Mouse (Mus musculus): Measurements from ENCODE around the gene Nos1.
"Not testable (repeated sequence)": the region's sequence is repeated elsewhere in the genome, so short reads cannot be mapped to it uniquely, and the experiment has no call there.

Nos1 gene

DNA sequence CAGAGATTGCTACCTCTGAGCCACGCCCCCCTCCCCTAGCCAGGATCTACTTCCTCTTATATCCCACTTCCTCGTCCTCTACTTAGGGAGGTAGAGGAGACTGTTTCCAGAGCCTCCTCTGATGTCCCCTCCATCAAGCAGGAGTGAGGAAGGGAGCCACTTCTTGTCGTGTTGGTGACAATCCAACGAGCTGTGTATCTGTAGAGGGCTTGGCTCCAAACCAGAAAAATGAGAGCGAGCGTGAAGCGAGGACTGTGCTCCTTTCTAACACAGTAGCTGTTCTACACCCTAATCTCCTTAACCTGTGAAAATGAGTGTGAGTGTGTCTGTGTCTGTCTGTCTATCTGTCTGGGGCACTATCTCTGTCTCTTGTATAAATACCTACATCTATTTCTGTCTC, 58.7 kb downstream of the Nos1 start:
- in situ Hi-C loops (cut with MseI, MboI), result loop anchor here (5.0 to 25.0 kb wide), 5 partner anchors 88 to 335 kb away; no protein-coding TSS in a partner anchor

DNA sequence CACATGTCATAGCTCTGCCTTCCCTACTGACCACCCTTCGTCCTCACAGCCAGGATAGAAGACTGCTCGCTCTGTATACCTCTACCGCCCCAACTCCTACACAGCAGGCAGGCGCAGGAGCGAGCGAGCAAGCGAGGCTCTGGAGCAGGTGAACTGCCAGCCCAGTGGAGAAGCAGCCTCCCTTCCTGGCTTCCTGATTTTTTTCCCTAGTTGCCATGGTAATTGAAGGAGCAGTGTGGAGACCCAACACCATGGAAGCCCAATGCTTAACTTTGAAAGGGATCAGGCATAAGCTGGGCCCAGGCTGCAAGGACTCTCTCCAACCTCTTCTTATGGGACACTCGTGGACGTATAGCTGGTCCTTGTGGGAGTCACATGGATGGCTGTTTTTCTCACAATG, 59.4 kb downstream of the Nos1 start:
- in situ Hi-C loops (cut with MseI, MboI), result loop anchor here in 1 of 2 experiments (25.0 kb wide), 1 partner anchor 228 kb away; no protein-coding TSS in a partner anchor

- in situ Hi-C loops (cut with MseI, MboI), result loop anchor here in 1 of 2 experiments (25.0 kb wide), 1 partner anchor 229 kb away; no protein-coding TSS in a partner anchor
These were observed 60.2 kb downstream of the Nos1 start for GRCm38 (mm10) chr5:117840988-117841387.

DNA sequence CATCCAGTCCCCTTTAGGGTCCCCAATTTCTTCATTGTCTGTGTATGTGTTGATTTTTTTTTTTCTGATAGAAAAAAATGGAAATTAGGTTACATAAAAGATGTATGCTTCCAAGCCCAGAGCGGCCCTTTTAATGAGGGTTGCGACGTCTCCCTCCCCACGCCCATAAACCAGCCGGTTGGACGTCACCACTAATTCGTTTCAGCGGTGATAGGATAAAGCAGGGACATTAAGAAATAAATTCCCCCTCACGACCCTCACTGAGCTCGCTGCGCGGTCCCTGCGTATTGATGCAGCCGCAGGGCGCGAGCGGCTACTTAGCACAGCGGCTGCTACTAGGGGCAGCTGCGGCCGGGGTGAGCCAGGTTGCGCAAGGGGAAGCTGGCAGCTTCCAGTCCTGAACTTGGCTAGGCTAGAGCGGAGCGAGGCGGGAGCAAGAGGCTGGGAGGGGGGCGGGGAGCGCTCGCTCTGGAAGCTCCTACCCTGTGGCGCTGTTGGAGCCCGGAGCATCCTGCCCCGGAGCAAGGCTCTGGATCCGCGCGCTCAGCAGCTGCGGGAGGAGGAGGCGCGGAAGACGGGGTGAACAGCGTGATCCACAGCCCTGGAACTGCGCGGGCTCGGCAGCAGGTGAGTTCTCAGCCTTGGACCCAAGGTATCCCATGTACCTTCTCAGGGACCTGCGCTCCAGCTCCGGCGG, 61.0 kb downstream of the Nos1 start:
- in situ Hi-C loops (cut with MseI, MboI), result loop anchor here in 1 of 2 experiments (25.0 kb wide), 1 partner anchor 229 kb away; no protein-coding TSS in a partner anchor

GRCm38 (mm10) chr5:117842699-117843098, 61.9 kb downstream of the Nos1 start:
- in situ Hi-C loops (cut with MseI, MboI), result loop anchor here in 1 of 2 experiments (25.0 kb wide), 1 partner anchor 230 kb away; no protein-coding TSS in a partner anchor

GRCm38 (mm10) chr5:117844611-117845010, 63.8 kb downstream of the Nos1 start:
- in situ Hi-C loops (cut with MseI, MboI), result loop anchor here (5.0 to 25.0 kb wide), 2 partner anchors 88 to 232 kb away; no protein-coding TSS in a partner anchor

GRCm38 (mm10) chr5:117850474-117850873, 69.6 kb downstream of the Nos1 start:
- in situ Hi-C loops (cut with MseI, MboI), result no loop called here

DNA sequence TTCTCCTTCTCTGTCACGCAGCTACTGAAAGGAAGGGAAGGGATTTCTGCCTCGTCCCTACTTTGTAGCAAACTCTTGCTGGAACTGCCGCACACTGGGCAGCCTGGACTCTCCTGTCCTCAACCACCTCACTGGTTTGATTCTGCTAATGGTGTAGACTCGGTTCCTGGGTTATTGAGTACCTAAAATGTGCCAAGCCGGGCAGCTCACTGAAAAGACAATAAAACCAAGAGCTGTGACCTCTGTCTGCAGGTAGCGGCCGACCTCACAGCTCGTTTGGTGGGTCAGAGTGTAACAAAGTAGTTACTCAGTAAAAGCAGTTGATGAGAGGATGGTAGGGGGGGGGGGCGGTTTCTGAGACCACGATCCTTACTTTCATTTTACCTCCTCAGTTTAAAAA, 72.9 kb downstream of the Nos1 start:
- in situ Hi-C loops (cut with MseI, MboI), result no loop called here

DNA sequence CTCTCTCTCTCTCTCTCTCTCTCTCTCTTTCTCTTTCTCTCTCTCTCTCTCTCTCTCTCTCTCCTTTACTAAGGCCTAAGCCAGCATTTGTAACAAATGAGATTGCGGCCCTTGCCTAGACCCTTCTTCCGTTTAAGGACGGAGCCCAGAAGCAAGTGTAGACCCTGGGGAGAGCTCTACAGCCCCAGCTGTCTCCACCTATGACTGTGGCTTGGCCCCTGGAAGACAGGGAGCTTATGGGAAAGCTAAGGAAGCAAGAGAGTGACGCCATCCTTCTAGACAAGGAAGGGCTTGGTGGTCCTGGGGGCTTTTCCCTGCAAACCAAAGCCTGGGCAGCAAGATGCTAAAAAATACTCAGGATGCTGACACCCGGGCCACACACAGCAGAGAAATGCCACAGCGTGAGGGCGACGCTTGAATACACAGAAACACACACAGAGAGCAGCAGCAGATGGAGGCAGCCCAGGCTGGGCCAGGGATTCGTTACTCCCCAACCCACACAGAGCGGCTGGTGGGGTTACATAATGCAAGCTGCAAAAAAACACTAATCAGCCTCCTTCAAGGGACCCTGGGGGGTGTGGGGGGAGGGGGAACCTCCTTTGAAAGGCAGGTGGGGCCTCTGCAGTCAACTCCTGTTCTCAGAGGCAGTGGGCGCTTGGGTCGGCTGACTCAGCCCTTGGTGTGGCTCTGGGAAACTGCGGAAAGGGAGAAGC, 83.9 kb downstream of the Nos1 start:
- in situ Hi-C loops (cut with MseI, MboI), result no loop called here

DNA sequence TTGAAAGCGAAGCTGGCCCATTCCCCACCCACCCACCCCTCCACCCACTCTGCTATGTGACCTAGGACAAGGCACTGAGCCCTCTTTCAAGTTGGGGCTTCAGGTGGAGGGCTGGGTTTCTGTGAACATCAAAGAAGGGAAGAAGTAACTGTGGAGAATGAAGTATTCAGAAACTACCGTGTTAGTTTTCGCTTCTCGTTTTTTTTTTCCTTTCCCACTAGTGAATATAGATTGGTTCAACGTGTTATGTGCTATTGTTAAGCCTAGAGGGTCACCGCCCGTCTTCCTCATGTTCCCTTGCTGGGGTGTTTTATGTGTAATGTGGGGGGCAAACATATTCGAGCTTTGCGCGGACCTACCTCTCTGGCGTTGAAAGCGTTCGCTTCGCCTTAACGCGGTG, 85.0 kb downstream of the Nos1 start:
- in situ Hi-C loops (cut with MseI, MboI), result no loop called here

DNA sequence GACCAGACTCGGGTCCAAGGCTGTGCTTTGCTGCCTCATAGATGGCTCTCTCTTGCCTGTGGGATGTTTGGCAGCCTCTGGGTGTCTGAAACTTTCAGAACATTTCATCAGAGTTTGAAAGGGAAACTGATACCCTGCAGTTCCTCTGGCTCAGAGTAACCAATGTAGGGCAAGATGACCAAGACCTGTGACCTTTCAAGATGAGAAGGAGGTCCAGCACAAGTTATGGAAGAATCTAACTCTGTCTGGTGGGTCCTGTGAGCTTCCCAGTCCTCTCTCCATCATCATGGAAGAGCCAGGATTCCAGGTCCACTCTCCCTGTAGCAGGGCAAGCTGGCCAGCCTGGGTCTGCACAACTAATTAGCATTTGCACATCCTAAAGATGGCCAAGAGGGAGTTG, 90.8 kb downstream of the Nos1 start:
- in situ Hi-C loops (cut with MseI, MboI), result no loop called here

GRCm38 (mm10) chr5:117873807-117874206, 93.0 kb downstream of the Nos1 start:
- in situ Hi-C loops (cut with MseI, MboI), result no loop called here

GRCm38 (mm10) chr5:117874236-117874635, 93.4 kb downstream of the Nos1 start:
- in situ Hi-C loops (cut with MseI, MboI), result no loop called here

- in situ Hi-C loops (cut with MseI, MboI), result no loop called here
These were observed 98.3 kb downstream of the Nos1 start for GRCm38 (mm10) chr5:117879136-117879535.

GRCm38 (mm10) chr5:117880916-117881555, 100.2 kb downstream of the Nos1 start:
- in situ Hi-C loops (cut with MseI, MboI), result no loop called here

GRCm38 (mm10) chr5:117882411-117882810, 101.6 kb downstream of the Nos1 start:
- in situ Hi-C loops (cut with MseI, MboI), result not testable (repeated sequence)

GRCm38 (mm10) chr5:117884991-117885390, 104.2 kb downstream of the Nos1 start:
- in situ Hi-C loops (cut with MseI, MboI), result no loop called here

GRCm38 (mm10) chr5:117888126-117888525, 107.3 kb downstream of the Nos1 start:
- in situ Hi-C loops (cut with MseI, MboI), result no loop called here

- in situ Hi-C loops (cut with MseI, MboI), result no loop called here
These were observed 108.1 kb downstream of the Nos1 start for GRCm38 (mm10) chr5:117888946-117889345.

- in situ Hi-C loops (cut with MseI, MboI), result no loop called here
These were observed 108.7 kb downstream of the Nos1 start for GRCm38 (mm10) chr5:117889571-117889970.

GRCm38 (mm10) chr5:117890871-117891270, 110.0 kb downstream of the Nos1 start:
- in situ Hi-C loops (cut with MseI, MboI), result no loop called here

- in situ Hi-C loops (cut with MseI, MboI), result no loop called here
These were observed 110.7 kb downstream of the Nos1 start for GRCm38 (mm10) chr5:117891545-117891944.

Data from mouse trophoblast stem cell (cell line).